Mouse (Mus musculus): ENCODE measurements around the gene Adamts4. TPM values are rescaled to one million over a fixed set of nuclear protein-coding genes. Genes with fewer than 3 reads are reported as not detected.

The Adamts4 gene
- polyA plus RNA-seq, 1 experiment from 2014 or later = 7.5 TPM

GRCm38 (mm10) chr1:171213801-171214496, 36.3 kb upstream of the Adamts4 start, which contains the start of gene Nr1i3:
Gene Nr1i3 (plus strand): TSS chr1:171213970.
- H3K27me3 ChIP-seq (ENCODE audit: insufficient read depth, low read length) = no peaks in the 10 kb centered on the region
- ATAC-seq (ENCODE audit: insufficient read depth) = no peak
- no peak for DNase-seq
- peaks cover 7% of the 10 kb centered on the region; the same call in 1 of the 2 replicates for H3K36me3 ChIP-seq (ENCODE audit: insufficient read depth)
- TF ChIP-seq CTCF (IDR thresholded peaks at IDR 0.05; ENCODE audit: low read depth) = no peak
- H3K9me3 ChIP-seq (ENCODE audit: low read depth, low read length) = no peaks in the 10 kb centered on the region
- H3K27ac ChIP-seq (ENCODE audit: low read depth) = no peak within 1 kb of the TSS
- WGBS = 67% methylated on average over 10 of the region's 10 CpGs
- H3K4me2 ChIP-seq = no peak within 1 kb of the TSS
- no peaks in the 10 kb centered on the region for H3K4me1 ChIP-seq (ENCODE audit: insufficient read depth)
- H3K4me3 ChIP-seq (ENCODE audit: low read depth, low read length) = no peak within 1 kb of the TSS
- H3K9ac ChIP-seq = no peak within 1 kb of the TSS

- ATAC-seq (ENCODE audit: insufficient read depth) = no peak
- Histone ChIP-seq H3K9ac (no peak overlapping the region), H3K4me1 (ENCODE audit: insufficient read depth) (peaks cover 5% of the 10 kb centered on the region; the same call in 1 of the 2 replicates), H3K27me3 (ENCODE audit: insufficient read depth, low read length) (no peaks in the 10 kb centered on the region), H3K4me3 (ENCODE audit: low read depth, low read length) (no peak overlapping the region), H3K4me2 (no peak overlapping the region), H3K9me3 (ENCODE audit: low read depth, low read length) (no peaks in the 10 kb centered on the region), H3K36me3 (ENCODE audit: insufficient read depth) (peaks cover 24% of the 10 kb centered on the region), H3K27ac (ENCODE audit: low read depth) (no peak overlapping the region)
- 87% methylated on average over 18 of the region's 18 CpGs for WGBS
- DNase-seq = no peak
- no peak for TF ChIP-seq CTCF (IDR thresholded peaks at IDR 0.05; ENCODE audit: low read depth)
Observed at GRCm38 (mm10) chr1:171216241-171216955, 33.8 kb upstream of the Adamts4 start.

- peak; percentile 94 for TF ChIP-seq CTCF (IDR thresholded peaks at IDR 0.05; ENCODE audit: low read depth)
- ATAC-seq (ENCODE audit: insufficient read depth) = peak; percentile 6; the same call in 1 of the 2 replicates
- Histone ChIP-seq H3K4me2 (peak overlapping the region; percentile 91), H3K9me3 (ENCODE audit: low read depth, low read length) (no peaks in the 10 kb centered on the region), H3K27ac (ENCODE audit: low read depth) (0 out of 2 replicates have a peak overlapping the region, but pooled peaks have one; percentile 12), H3K4me3 (ENCODE audit: low read depth, low read length) (peak overlapping the region; percentile 61), H3K9ac (no peak overlapping the region), H3K27me3 (ENCODE audit: insufficient read depth, low read length) (no peaks in the 10 kb centered on the region), H3K4me1 (ENCODE audit: insufficient read depth) (peaks cover 6% of the 10 kb centered on the region; the same call in 1 of the 2 replicates), H3K36me3 (ENCODE audit: insufficient read depth) (peaks cover 24% of the 10 kb centered on the region)
- DNase-seq = peak; percentile 93
- WGBS = 8% methylated on average over 10 of the region's 10 CpGs
Observed at GRCm38 (mm10) chr1:171220871-171221270, 29.4 kb upstream of the Adamts4 start.

GRCm38 (mm10) chr1:171221281-171222193, 28.7 kb upstream of the Adamts4 start:
- peak overlapping the region; percentile 61 for H3K4me3 ChIP-seq (ENCODE audit: low read depth, low read length)
- H3K27me3 ChIP-seq (ENCODE audit: insufficient read depth, low read length) = no peaks in the 10 kb centered on the region
- H3K9ac ChIP-seq = peak overlapping the region; percentile 53
- H3K9me3 ChIP-seq (ENCODE audit: low read depth, low read length) = no peaks in the 10 kb centered on the region
- TF ChIP-seq CTCF (IDR thresholded peaks at IDR 0.05; ENCODE audit: low read depth) = no peak
- peaks cover 6% of the 10 kb centered on the region; the same call in 1 of the 2 replicates for H3K4me1 ChIP-seq (ENCODE audit: insufficient read depth)
- 0 out of 2 replicates have a peak overlapping the region, but pooled peaks have one; percentile 12 for H3K27ac ChIP-seq (ENCODE audit: low read depth)
- DNase-seq (no peak), ATAC-seq (ENCODE audit: insufficient read depth) (no peak)
- H3K4me2 ChIP-seq = peak overlapping the region; percentile 91
- H3K36me3 ChIP-seq (ENCODE audit: insufficient read depth) = peaks cover 24% of the 10 kb centered on the region
- 6% methylated on average over 22 of the region's 22 CpGs for WGBS

- Histone ChIP-seq H3K4me3 (ENCODE audit: low read depth, low read length) (peak within 1 kb of the TSS; percentile 61), H3K9me3 (ENCODE audit: low read depth, low read length) (no peaks in the 10 kb centered on the region), H3K4me2 (peak within 1 kb of the TSS; percentile 91), H3K27ac (ENCODE audit: low read depth) (peak within 1 kb of the TSS; percentile 94), H3K9ac (peak within 1 kb of the TSS; percentile 59), H3K4me1 (ENCODE audit: insufficient read depth) (peaks cover 6% of the 10 kb centered on the region; the same call in 1 of the 2 replicates), H3K36me3 (ENCODE audit: insufficient read depth) (peaks cover 24% of the 10 kb centered on the region), H3K27me3 (ENCODE audit: insufficient read depth, low read length) (no peaks in the 10 kb centered on the region)
- ATAC-seq (ENCODE audit: insufficient read depth) (peak; percentile 99), DNase-seq (peak; percentile 99)
- under 1% methylated on average over 28 of the region's 28 CpGs for WGBS
- peak; percentile 71 for TF ChIP-seq CTCF (IDR thresholded peaks at IDR 0.05; ENCODE audit: low read depth)
Observed at GRCm38 (mm10) chr1:171222238-171223155, 27.7 kb upstream of the Adamts4 start, which contains the start of gene Tomm40l. Gene Tomm40l (minus strand): TSS chr1:171222514.

GRCm38 (mm10) chr1:171223168-171223567, 27.1 kb upstream of the Adamts4 start:
- peaks cover 6% of the 10 kb centered on the region; the same call in 1 of the 2 replicates for H3K4me1 ChIP-seq (ENCODE audit: insufficient read depth)
- WGBS = 69% methylated on average over 6 of the region's 6 CpGs
- H3K9ac ChIP-seq = peak overlapping the region; percentile 59
- DNase-seq (no peak), ATAC-seq (ENCODE audit: insufficient read depth) (no peak)
- no peaks in the 10 kb centered on the region for H3K9me3 ChIP-seq (ENCODE audit: low read depth, low read length)
- H3K27ac ChIP-seq (ENCODE audit: low read depth) = peak overlapping the region; percentile 94
- no peak for TF ChIP-seq CTCF (IDR thresholded peaks at IDR 0.05; ENCODE audit: low read depth)
- H3K4me3 ChIP-seq (ENCODE audit: low read depth, low read length) = peak overlapping the region; percentile 61
- peak overlapping the region; percentile 58 for H3K4me2 ChIP-seq
- H3K36me3 ChIP-seq (ENCODE audit: insufficient read depth) = peaks cover 23% of the 10 kb centered on the region
- H3K27me3 ChIP-seq (ENCODE audit: insufficient read depth, low read length) = no peaks in the 10 kb centered on the region
